Mouse (Mus musculus) megakaryocyte, embryonic 14.5 days (primary cell): ENCODE results near the gene Dexi.

Source experiments
- FLI1 ChIP-seq: IDR thresholded peaks from 2 replicates; pipeline ENCODE4 v1.6.1; 2012; ENCODE audit warnings: low read length, inconsistent platforms, mixed read lengths
- GATA1 ChIP-seq: IDR thresholded peaks from 3 replicates; pipeline ENCODE4 v1.6.1; 2012; ENCODE audit warnings: mixed read lengths, low read length, inconsistent platforms, borderline replicate concordance

GRCm38 (mm10) chr16:10510477-10511133 is 32.2 kb downstream of the Dexi start:
- no peak for TF ChIP-seq GATA1
- TF ChIP-seq FLI1, result no peak
